In the genomic region with DNA sequence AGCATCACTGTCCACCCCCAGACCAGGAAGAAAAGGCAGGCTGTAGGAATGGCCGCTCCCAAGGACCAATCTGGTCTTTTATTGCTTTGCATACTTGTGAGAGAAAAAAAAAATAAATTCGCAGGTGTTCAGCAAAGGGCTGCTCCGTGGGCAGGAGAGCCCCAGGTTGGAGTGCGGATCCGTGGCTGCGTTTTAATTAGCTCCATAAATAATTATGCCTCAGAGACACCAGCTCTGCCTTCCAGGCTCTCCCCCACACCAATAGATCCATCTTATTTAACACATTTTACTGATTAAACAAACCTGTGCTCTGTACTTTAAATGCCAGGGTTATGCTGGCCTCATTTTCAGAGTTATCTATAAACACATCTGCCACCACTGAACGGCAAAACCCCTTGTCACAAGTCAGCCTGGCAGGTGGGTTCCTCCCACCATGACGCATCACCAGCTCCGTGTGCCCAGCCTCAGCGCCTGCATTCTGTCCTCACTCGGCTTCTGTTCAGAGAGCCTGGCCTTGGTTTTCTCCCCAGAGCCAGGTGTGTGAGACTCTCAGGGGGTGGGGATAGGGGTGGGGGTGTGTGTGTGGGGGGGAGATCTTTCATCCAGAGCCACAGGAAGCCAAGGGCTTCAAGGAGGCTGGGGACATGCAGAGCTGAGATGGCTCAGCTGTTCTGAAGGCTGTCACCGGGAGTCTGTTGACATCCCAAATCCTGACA, we compare ENCODE assay signal across 10 mouse cellular contexts.
DNase-seq lines count a peak whose midpoint lies in the region; ATAC-seq and TF ChIP-seq lines count a peak whose summit lies in the region.
"Had no signal": no experiment of that assay in that cellular context is flagged by ENCODE, and none has a peak within 500 bp of the region (broad histone marks: within the 10 kb centered on the region; RNA-seq: fewer than 3 reads in every experiment).

No protein-coding gene starts in this region.

- H3K27me3 ChIP-seq in heart, embryonic 14.5 days (ENCODE audit: control insufficient read depth, insufficient read depth, low read length): peaks cover 18% of the 10 kb centered on the region
- no peaks in the 10 kb centered on the region for H3K27me3 ChIP-seq in testis, adult 2 months (ENCODE audit: control insufficient read depth, insufficient read depth, low read length)
- H3K27me3 ChIP-seq in limb, embryonic 14.5 days (ENCODE audit: control insufficient read depth, insufficient read depth, low read length): no peaks in the 10 kb centered on the region
- H3K27me3 ChIP-seq: CH12.LX had no signal

- no peak overlapping the region; the same call in 1 of the 2 replicates for H3K9ac ChIP-seq in heart, embryonic 14.5 days (ENCODE audit: low read length)
- H3K9ac ChIP-seq in limb, embryonic 14.5 days (ENCODE audit: low read depth, low read length, severe bottlenecking): no peak overlapping the region

- no peak for DNase-seq in heart, adult 8-10 months (ENCODE audit: low spot score)
- no peak for DNase-seq in testis, postnatal 10 days (ENCODE audit: low spot score)
- DNase-seq in limb, embryonic 14.5 days (ENCODE audit: low spot score): no peak
- DNase-seq in telencephalon, adult 2 months (ENCODE audit: low read depth, low spot score): peak; percentile 18
- no peak for DNase-seq in frontal cortex, postnatal 10 days (ENCODE audit: low spot score in 2 of 2)

- no peak for TF ChIP-seq CTCF in testis, adult 2 months (IDR thresholded peaks at IDR 0.05; ENCODE audit: control insufficient read depth, insufficient read depth, insufficient replicate concordance, low read depth, low read length)

- peaks cover 4 to 5% of the 10 kb centered on the region in 2 experiments; a peak in 3 of 4 replicates for H3K4me1 ChIP-seq in heart, embryonic 14.5 days (ENCODE audit: control insufficient read depth in 2 of 2, insufficient read depth in 2 of 2, low read length in 2 of 2)
- peaks cover 11% of the 10 kb centered on the region for H3K4me1 ChIP-seq in testis, adult 2 months (ENCODE audit: control insufficient read depth, insufficient read depth, low read length)
- H3K4me1 ChIP-seq in limb, embryonic 14.5 days (ENCODE audit: control insufficient read depth, insufficient read depth, low read length): peaks cover 20% of the 10 kb centered on the region

- H3K9me3 ChIP-seq in heart, embryonic 14.5 days (ENCODE audit: control insufficient read depth, low read length): no peaks in the 10 kb centered on the region
- no peaks in the 10 kb centered on the region for H3K9me3 ChIP-seq in limb, embryonic 14.5 days (ENCODE audit: control insufficient read depth, low read length)

- ATAC-seq in heart, embryonic 14.5 days (ENCODE audit: insufficient number of reproducible peaks, insufficient read depth, low FRiP score, low read depth): no peak
- ATAC-seq in limb, embryonic 14.5 days (ENCODE audit: low FRiP score, low read depth): no peak
- no peak for ATAC-seq in CD4-positive, CD25-positive, alpha-beta regulatory T cell, adult 4 months

- TF ChIP-seq POLR2A in testis, adult 2 months (IDR thresholded peaks at IDR 0.05; ENCODE audit: control insufficient read depth, low read depth, low read length): no peak
- TF ChIP-seq POLR2A in limb, embryonic 14.5 days (IDR thresholded peaks at IDR 0.05; ENCODE audit: borderline replicate concordance, extremely low read depth, insufficient read depth, insufficient read length): no peak

- no peak overlapping the region for H3K27ac ChIP-seq in heart, embryonic 14.5 days (replicated peaks in 1 of 2; ENCODE audit: control insufficient read depth in 1 of 2, insufficient read depth in 1 of 2, low read depth in 2 of 2, low read length in 2 of 2)
- no peak overlapping the region for H3K27ac ChIP-seq in testis, adult 2 months (ENCODE audit: control insufficient read depth, insufficient read depth, low read depth, low read length)
- H3K27ac ChIP-seq in limb, embryonic 14.5 days (replicated peaks; ENCODE audit: low read depth, low read length): no peak overlapping the region
- H3K27ac ChIP-seq: left cerebral cortex, adult 2 months had no signal

- 13% methylated on average over 12 of the region's 12 CpGs for WGBS in heart, embryonic 14.5 days
- WGBS in limb, embryonic 14.5 days: 5% methylated on average over 12 of the region's 12 CpGs

- H3K4me2 ChIP-seq in heart, embryonic 14.5 days (ENCODE audit: low read length): peak overlapping the region; percentile 71
- H3K4me2 ChIP-seq in limb, embryonic 14.5 days (replicated peaks; ENCODE audit: low read depth, low read length, severe bottlenecking): peak overlapping the region; percentile 54

- peak overlapping the region; percentile 39 to 50; a peak in 3 of 4 replicates for H3K4me3 ChIP-seq in heart, embryonic 14.5 days (ENCODE audit: control insufficient read depth in 1 of 2, insufficient read depth in 1 of 2, low read depth in 1 of 2, low read length in 2 of 2)
- H3K4me3 ChIP-seq in testis, adult 2 months (ENCODE audit: control insufficient read depth, low read depth, low read length): peak overlapping the region; percentile 76; the same call in 1 of the 2 replicates
- H3K4me3 ChIP-seq in limb, embryonic 14.5 days (replicated peaks; ENCODE audit: low read length): no peak overlapping the region

- H3K36me3 ChIP-seq in heart, embryonic 14.5 days (ENCODE audit: control insufficient read depth, insufficient read depth, low read length): no peaks in the 10 kb centered on the region
- no peaks in the 10 kb centered on the region for H3K36me3 ChIP-seq in testis, adult 2 months (ENCODE audit: control insufficient read depth, insufficient read depth, low read length)
- H3K36me3 ChIP-seq in limb, embryonic 14.5 days (ENCODE audit: control insufficient read depth, insufficient read depth, low read length): no peaks in the 10 kb centered on the region
